Comparison of ENCODE assay signal across 7 mouse cellular contexts in the genomic region with DNA sequence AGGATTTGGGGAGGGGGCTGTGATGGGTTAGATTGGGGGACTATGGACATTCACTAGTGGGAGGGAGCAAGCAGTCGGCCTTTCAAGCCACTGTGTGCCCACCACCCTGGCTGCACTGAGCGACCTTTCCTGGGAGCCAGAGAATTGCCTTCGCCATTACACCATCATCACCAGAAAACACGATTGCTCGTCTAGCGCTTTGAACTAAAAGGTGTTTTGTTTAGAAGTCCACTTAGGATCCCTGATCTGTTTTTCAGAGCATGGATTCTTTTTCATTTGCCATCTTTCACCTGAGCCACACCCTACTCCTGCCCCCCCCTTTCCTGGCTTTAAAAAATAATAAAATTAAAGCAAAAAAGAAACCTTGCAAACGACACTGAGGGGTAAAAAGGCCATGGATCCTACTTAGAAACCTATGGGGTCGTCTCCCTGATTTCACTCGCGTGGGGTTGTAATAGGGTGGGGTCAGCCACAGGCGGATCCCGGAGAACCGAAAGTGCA. TPM values are rescaled to one million over a fixed set of nuclear protein-coding genes. Genes with fewer than 3 reads are reported as not detected.
DNase-seq lines count a peak whose midpoint lies in the region; ATAC-seq and TF ChIP-seq lines count a peak whose summit lies in the region.

No protein-coding gene starts in this region.

- peak overlapping the region; percentile 85 for H3K4me3 ChIP-seq in lung, adult 2 months (replicated peaks; ENCODE audit: extremely low read depth, low read depth, low read length)
- H3K4me3 ChIP-seq in embryonic facial prominence, embryonic 12.5 days = peak overlapping the region; percentile 53
- H3K4me3 ChIP-seq in intestine, embryonic 14.5 days (ENCODE audit: low read depth, low read length) = peak overlapping the region; percentile 58
- H3K4me3 ChIP-seq in midbrain, embryonic 14.5 days (replicated peaks; ENCODE audit: low read depth, low read length) = peak overlapping the region; percentile 55

- TF ChIP-seq POLR2A in lung, adult 2 months (IDR thresholded peaks at IDR 0.05; ENCODE audit: borderline replicate concordance, extremely low read depth, low read depth, low read length) = no peak

- DNase-seq in lung, adult 2 months = no peak
- DNase-seq in lung, postnatal 25 days (ENCODE audit: low spot score) = no peak
- no peak for DNase-seq in intestine, embryonic 14.5 days (ENCODE audit: low spot score)
- peak; percentile 53 for DNase-seq in midbrain, embryonic 14.5 days
- DNase-seq in ovary, adult 18-20 months (ENCODE audit: low spot score) = no peak
- DNase-seq in urinary bladder, adult 2 months (ENCODE audit: low spot score) = no peak

- H3K4me2 ChIP-seq in embryonic facial prominence, embryonic 12.5 days (replicated peaks) = peak overlapping the region; percentile 89
- peak overlapping the region; percentile 94 for H3K4me2 ChIP-seq in intestine, embryonic 14.5 days (ENCODE audit: low read length)
- H3K4me2 ChIP-seq in midbrain, embryonic 14.5 days (ENCODE audit: low read length) = peak overlapping the region; percentile 71

- no peaks in the 10 kb centered on the region for H3K9me3 ChIP-seq in embryonic facial prominence, embryonic 12.5 days
- H3K9me3 ChIP-seq in intestine, embryonic 14.5 days (ENCODE audit: control insufficient read depth, low read length) = no peaks in the 10 kb centered on the region
- H3K9me3 ChIP-seq in midbrain, embryonic 14.5 days (ENCODE audit: control insufficient read depth, low read length) = no peaks in the 10 kb centered on the region

- H3K27ac ChIP-seq in embryonic facial prominence, embryonic 12.5 days = peak overlapping the region; percentile 99
- H3K27ac ChIP-seq in intestine, embryonic 14.5 days (ENCODE audit: low read depth) = peak overlapping the region; percentile 100
- H3K27ac ChIP-seq in midbrain, embryonic 14.5 days (replicated peaks; ENCODE audit: low read depth, low read length) = peak overlapping the region; percentile 91

- no peaks in the 10 kb centered on the region for H3K27me3 ChIP-seq in embryonic facial prominence, embryonic 12.5 days
- H3K27me3 ChIP-seq in intestine, embryonic 14.5 days (replicated peaks; ENCODE audit: control insufficient read depth, insufficient read depth, low read length) = no peaks in the 10 kb centered on the region
- H3K27me3 ChIP-seq in midbrain, embryonic 14.5 days (ENCODE audit: control insufficient read depth, insufficient read depth, low read length) = no peaks in the 10 kb centered on the region

- H3K36me3 ChIP-seq in embryonic facial prominence, embryonic 12.5 days = 0 out of 2 replicates have a peak, but pooled peaks cover 3% of the 10 kb centered on the region
- H3K36me3 ChIP-seq in intestine, embryonic 14.5 days (ENCODE audit: control insufficient read depth, insufficient read depth, low read length) = peaks cover 12% of the 10 kb centered on the region
- 0 out of 2 replicates have a peak, but pooled peaks cover 3% of the 10 kb centered on the region for H3K36me3 ChIP-seq in midbrain, embryonic 14.5 days (ENCODE audit: control insufficient read depth, insufficient read depth, low read length)

- TF ChIP-seq CTCF in lung, adult 2 months (IDR thresholded peaks at IDR 0.05; ENCODE audit: insufficient read depth, low read length) = no peak

- peak overlapping the region; percentile 77 for H3K9ac ChIP-seq in embryonic facial prominence, embryonic 12.5 days
- H3K9ac ChIP-seq in intestine, embryonic 14.5 days (ENCODE audit: low read length) = peak overlapping the region; percentile 85
- H3K9ac ChIP-seq in midbrain, embryonic 14.5 days (replicated peaks; ENCODE audit: low read length) = peak overlapping the region; percentile 64

- H3K4me1 ChIP-seq in lung, adult 2 months (ENCODE audit: control insufficient read depth, insufficient read depth, low read length) = no peaks in the 10 kb centered on the region
- H3K4me1 ChIP-seq in embryonic facial prominence, embryonic 12.5 days = peaks cover 33% of the 10 kb centered on the region
- H3K4me1 ChIP-seq in intestine, embryonic 14.5 days (replicated peaks; ENCODE audit: control insufficient read depth, insufficient read depth, low read length) = peaks cover 24% of the 10 kb centered on the region
- peaks cover 19% of the 10 kb centered on the region for H3K4me1 ChIP-seq in midbrain, embryonic 14.5 days (ENCODE audit: control insufficient read depth, insufficient read depth, low read length)

- WGBS in lung, adult 2 months = 2% methylated on average over 13 of the region's 13 CpGs
- WGBS in embryonic facial prominence, embryonic 12.5 days = under 1% methylated on average over 13 of the region's 13 CpGs
- 2% methylated on average over 13 of the region's 13 CpGs for WGBS in intestine, embryonic 14.5 days
- WGBS in midbrain, embryonic 14.5 days = 2% methylated on average over 13 of the region's 13 CpGs

- no peak for ATAC-seq in embryonic facial prominence, embryonic 12.5 days (ENCODE audit: insufficient number of reproducible peaks, insufficient read depth, low FRiP score, low TSS enrichment)
- ATAC-seq in intestine, embryonic 14.5 days (replicated peaks; ENCODE audit: low FRiP score, low TSS enrichment, low read depth) = peak; percentile 4; the same call in 1 of the 2 replicates
- ATAC-seq in midbrain, embryonic 14.5 days (ENCODE audit: low FRiP score, low TSS enrichment) = 0 out of 2 replicates have a peak, but pooled peaks have one; percentile 5

RNA-seq across cellular contexts. Expression of a gene that starts 7.4 kb away (rescaled TPM):
- polyA plus RNA-seq in lung, adult 2 months (2012; rRNA removed) = 26.9 and 31.6 TPM in 2 replicates
- polyA plus RNA-seq in embryonic facial prominence, embryonic 12.5 days (2016; fragmentation: Nextera tagmentation; extraction: Ambion mirVana) = 19.3 and 19.5 TPM in 2 replicates
- polyA plus RNA-seq in intestine, embryonic 14.5 days (2014; fragmentation: Nextera tagmentation; extraction: Ambion mirVana) = 15.8 and 16.0 TPM in 2 replicates
- 29.9 TPM in 2 replicates for polyA plus RNA-seq in midbrain, embryonic 14.5 days (2014; fragmentation: Nextera tagmentation; extraction: Ambion mirVana)
- 28.8 and 32.3 TPM in 2 replicates for polyA plus RNA-seq in urinary bladder, adult 2 months (2012; rRNA removed)

RNA-seq across cellular contexts. Expression of a gene that starts 29.3 kb away (rescaled TPM):
- 6.0 and 9.2 TPM in 2 replicates for polyA plus RNA-seq in lung, adult 2 months (2012; rRNA removed)
- 10.1 and 14.6 TPM in 2 replicates for polyA plus RNA-seq in embryonic facial prominence, embryonic 12.5 days (2016; fragmentation: Nextera tagmentation; extraction: Ambion mirVana)
- polyA plus RNA-seq in intestine, embryonic 14.5 days (2014; fragmentation: Nextera tagmentation; extraction: Ambion mirVana) = 10.7 and 11.1 TPM in 2 replicates
- polyA plus RNA-seq in midbrain, embryonic 14.5 days (2014; fragmentation: Nextera tagmentation; extraction: Ambion mirVana) = 43.0 and 46.7 TPM in 2 replicates
- 9.5 and 9.7 TPM in 2 replicates for polyA plus RNA-seq in urinary bladder, adult 2 months (2012; rRNA removed)

RNA-seq across cellular contexts. Expression of a gene that starts 53.9 kb away (rescaled TPM):
- polyA plus RNA-seq in lung, adult 2 months (2012; rRNA removed) = 1.2 and 1.7 TPM in 2 replicates
- 4.5 and 4.7 TPM in 2 replicates for polyA plus RNA-seq in embryonic facial prominence, embryonic 12.5 days (2016; fragmentation: Nextera tagmentation; extraction: Ambion mirVana)
- 3.2 and 3.9 TPM in 2 replicates for polyA plus RNA-seq in intestine, embryonic 14.5 days (2014; fragmentation: Nextera tagmentation; extraction: Ambion mirVana)
- 3.9 and 4.3 TPM in 2 replicates for polyA plus RNA-seq in midbrain, embryonic 14.5 days (2014; fragmentation: Nextera tagmentation; extraction: Ambion mirVana)
- polyA plus RNA-seq in urinary bladder, adult 2 months (2012; rRNA removed) = 1.9 TPM in 2 replicates
